Mouse (Mus musculus) stomach, embryonic 15.5 days (tissue): ENCODE measurements at regions not wholly inside any gene's neighbourhood (a gene's known extent, or its start where the extent isn't known, plus 50 kb on each side); places are given as distances from the start of the nearest gene placed in this dataset.

Experiments
- ATAC-seq: fragments of 200-750 bp; cut with Nextera tagmentation; 2 replicates; pipeline ENCODE4 v1.8.0; 2017; ENCODE audit warnings: low read depth, moderate number of reproducible peaks, moderate TSS enrichment; ENCODE audit not compliant: insufficient read depth, low FRiP score
- H3K27ac ChIP-seq: fragments of 300-500 bp; sonication (generic); 2 replicates; pipeline ENCODE4 v1.5.1; 2015; ENCODE audit warnings: mild to moderate bottlenecking, inconsistent platforms
- H3K27me3 ChIP-seq: fragments of 300-500 bp; sonication (generic); replicated peaks from 2 replicates; pipeline ENCODE4 v1.6.1; 2015; ENCODE audit warnings: inconsistent platforms
- H3K36me3 ChIP-seq: fragments of 300-500 bp; sonication (generic); 2 replicates; pipeline ENCODE4 v1.6.1; 2015; ENCODE audit warnings: inconsistent platforms
- H3K4me1 ChIP-seq: fragments of 300-500 bp; sonication (generic); 2 replicates; pipeline ENCODE4 v1.6.1; 2015; ENCODE audit warnings: inconsistent platforms
- H3K4me2 ChIP-seq: fragments of 300-500 bp; sonication (generic); 2 replicates; pipeline ENCODE4 v1.6.1; 2015; ENCODE audit warnings: mild to moderate bottlenecking, inconsistent platforms
- H3K4me3 ChIP-seq: fragments of 300-500 bp; sonication (generic); replicated peaks from 2 replicates; pipeline ENCODE4 v1.5.1; 2015; ENCODE audit warnings: inconsistent platforms
- H3K9ac ChIP-seq: fragments of 300-500 bp; sonication (generic); 2 replicates; pipeline ENCODE4 v1.6.1; 2015; ENCODE audit warnings: inconsistent platforms
- H3K9me3 ChIP-seq: fragments of 300-500 bp; sonication (generic); 2 replicates; pipeline ENCODE4 v1.6.1; 2016; ENCODE audit warnings: inconsistent platforms
- WGBS: fragments of 180-500 bp; shearing (Covaris S2); methylation state at CpG from one replicate; pipeline ENCODE4 v1.1.7; 2015; 5-methylcytosine and 5-hydroxymethylcytosine counted together

GRCm38 (mm10) chr2:46315243-46315642 lies 1198.0 kb upstream of the Zeb2 start:
- H3K9ac ChIP-seq = no peak overlapping the region
- H3K4me3 ChIP-seq = no peak overlapping the region
- no peaks in the 10 kb centered on the region for H3K9me3 ChIP-seq
- WGBS = 89% methylated on average over 3 of the region's 3 CpGs
- no peak for ATAC-seq
- no peaks in the 10 kb centered on the region for H3K27me3 ChIP-seq
- no peak overlapping the region for H3K4me2 ChIP-seq
- H3K4me1 ChIP-seq = no peaks in the 10 kb centered on the region
- no peak overlapping the region for H3K27ac ChIP-seq
- H3K36me3 ChIP-seq = no peaks in the 10 kb centered on the region

GRCm38 (mm10) chr2:46307582-46308153 lies 1190.5 kb upstream of the Zeb2 start:
- H3K4me2 ChIP-seq = no peak overlapping the region
- H3K27ac ChIP-seq = no peak overlapping the region
- H3K4me3 ChIP-seq = no peak overlapping the region
- no peak for ATAC-seq
- H3K27me3 ChIP-seq = no peaks in the 10 kb centered on the region
- H3K36me3 ChIP-seq = no peaks in the 10 kb centered on the region
- H3K9ac ChIP-seq = no peak overlapping the region
- no peaks in the 10 kb centered on the region for H3K4me1 ChIP-seq
- WGBS = 90% methylated on average over 2 of the region's 2 CpGs
- H3K9me3 ChIP-seq = no peaks in the 10 kb centered on the region

- no peaks in the 10 kb centered on the region for H3K27me3 ChIP-seq
- no peak overlapping the region for H3K27ac ChIP-seq
- no peaks in the 10 kb centered on the region for H3K9me3 ChIP-seq
- no peak overlapping the region for H3K4me2 ChIP-seq
- H3K4me1 ChIP-seq = no peaks in the 10 kb centered on the region
- no peak overlapping the region for H3K9ac ChIP-seq
- no peak overlapping the region for H3K4me3 ChIP-seq
- WGBS = 71% methylated on average over 1 of the region's 1 CpGs
- no peaks in the 10 kb centered on the region for H3K36me3 ChIP-seq
- ATAC-seq = no peak
Measured at GRCm38 (mm10) chr2:46302627-46303026, 1185.4 kb upstream of the Zeb2 start.

DNA sequence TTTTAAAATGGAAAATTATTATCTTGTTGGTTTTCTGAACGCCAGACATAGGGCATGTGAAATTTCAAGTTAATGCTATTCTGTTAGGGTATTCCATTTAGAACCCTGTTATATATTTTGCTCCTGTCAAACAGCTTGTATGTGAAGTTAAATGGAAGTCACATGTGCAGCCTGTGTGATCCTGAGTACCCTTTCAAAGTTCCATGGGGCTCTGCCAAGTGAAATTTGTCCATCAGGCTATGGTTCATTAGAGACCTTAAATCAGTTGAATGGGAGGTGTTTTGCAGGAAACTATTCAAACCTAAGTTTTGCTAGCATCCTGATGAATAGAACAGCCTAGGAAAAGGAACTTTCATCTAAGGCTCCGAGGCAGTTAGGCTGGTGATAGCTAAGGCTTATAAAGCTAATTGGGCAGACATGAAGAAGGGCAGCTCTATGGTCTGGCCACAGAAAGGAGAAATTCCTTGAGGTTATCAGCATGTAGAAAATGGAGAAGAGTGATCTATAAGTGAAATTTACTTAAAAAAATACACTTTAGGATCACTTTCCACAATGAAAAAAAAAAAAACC lies 1180.2 kb upstream of the Zeb2 start:
- ATAC-seq = no peak
- Histone ChIP-seq H3K4me3 (no peak overlapping the region), H3K27ac (no peak overlapping the region), H3K4me2 (no peak overlapping the region), H3K9me3 (no peaks in the 10 kb centered on the region), H3K27me3 (no peaks in the 10 kb centered on the region), H3K36me3 (no peaks in the 10 kb centered on the region), H3K4me1 (no peaks in the 10 kb centered on the region), H3K9ac (no peak overlapping the region)
- WGBS = 70% methylated on average over 2 of the region's 2 CpGs

DNA sequence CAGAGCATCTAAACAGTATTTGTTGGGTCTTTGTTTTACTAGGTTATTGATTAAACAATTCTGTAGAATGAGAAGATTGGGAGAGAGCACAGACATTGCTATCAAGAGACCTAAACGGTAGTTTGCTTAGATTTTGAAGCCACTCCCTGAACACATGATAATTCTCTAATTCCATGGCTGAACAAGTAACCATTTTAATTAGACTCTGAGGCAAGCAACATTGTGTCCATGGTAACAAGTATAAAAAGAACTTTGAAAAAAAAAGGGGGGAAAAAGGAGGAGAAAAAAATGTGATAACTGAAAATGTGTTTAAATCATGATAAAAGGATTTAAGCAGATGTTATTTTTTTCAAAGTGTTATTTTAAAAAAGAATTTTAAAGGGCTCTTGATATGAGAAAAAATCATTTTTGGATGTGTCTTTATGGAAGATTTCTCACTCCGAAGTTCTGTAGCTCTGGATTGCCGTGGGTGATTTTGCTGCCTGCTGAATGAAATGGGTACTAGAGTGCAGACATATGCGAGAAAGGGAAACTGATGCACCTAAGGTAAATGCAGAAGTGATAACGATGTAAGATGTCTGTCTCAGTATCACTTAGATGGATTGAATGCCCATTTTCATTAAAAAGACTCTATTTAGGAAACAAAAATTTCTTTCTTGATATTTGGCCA lies 1166.9 kb upstream of the Zeb2 start:
- no peaks in the 10 kb centered on the region for H3K27me3 ChIP-seq
- no peak for ATAC-seq
- 78% methylated on average over 5 of the region's 5 CpGs for WGBS
- no peak overlapping the region for H3K4me3 ChIP-seq
- H3K27ac ChIP-seq = no peak overlapping the region
- H3K4me2 ChIP-seq = no peak overlapping the region
- H3K9ac ChIP-seq = no peak overlapping the region
- no peaks in the 10 kb centered on the region for H3K9me3 ChIP-seq
- H3K4me1 ChIP-seq = no peaks in the 10 kb centered on the region
- no peaks in the 10 kb centered on the region for H3K36me3 ChIP-seq

GRCm38 (mm10) chr2:46280822-46281221 lies 1163.6 kb upstream of the Zeb2 start:
- Histone ChIP-seq H3K9ac (no peak overlapping the region), H3K4me3 (no peak overlapping the region), H3K4me2 (no peak overlapping the region), H3K9me3 (no peaks in the 10 kb centered on the region), H3K27ac (no peak overlapping the region), H3K4me1 (no peaks in the 10 kb centered on the region), H3K27me3 (no peaks in the 10 kb centered on the region), H3K36me3 (no peaks in the 10 kb centered on the region)
- 75% methylated on average over 2 of the region's 2 CpGs for WGBS
- no peak for ATAC-seq

- 94% methylated on average over 1 of the region's 1 CpGs for WGBS
Measured at GRCm38 (mm10) chr2:46261618-46262017, 1144.4 kb upstream of the Zeb2 start.

GRCm38 (mm10) chr2:46251562-46251961 lies 1134.4 kb upstream of the Zeb2 start:
- Histone ChIP-seq H3K27ac (no peak overlapping the region), H3K9me3 (no peaks in the 10 kb centered on the region), H3K4me2 (no peak overlapping the region), H3K36me3 (no peaks in the 10 kb centered on the region), H3K27me3 (no peaks in the 10 kb centered on the region), H3K9ac (no peak overlapping the region), H3K4me1 (no peaks in the 10 kb centered on the region), H3K4me3 (no peak overlapping the region)
- no peak for ATAC-seq
- 88% methylated on average over 7 of the region's 7 CpGs for whole genome bisulfite sequencing

More at GRCm38 (mm10) chr2:46261618-46262017, 1144.4 kb upstream of the Zeb2 start:
- Histone ChIP-seq H3K4me3 (no peak overlapping the region), H3K27ac (no peak overlapping the region), H3K36me3 (no peaks in the 10 kb centered on the region), H3K4me1 (no peaks in the 10 kb centered on the region), H3K27me3 (no peaks in the 10 kb centered on the region), H3K4me2 (no peak overlapping the region), H3K9me3 (no peaks in the 10 kb centered on the region), H3K9ac (no peak overlapping the region)
- ATAC-seq = no peak

DNA sequence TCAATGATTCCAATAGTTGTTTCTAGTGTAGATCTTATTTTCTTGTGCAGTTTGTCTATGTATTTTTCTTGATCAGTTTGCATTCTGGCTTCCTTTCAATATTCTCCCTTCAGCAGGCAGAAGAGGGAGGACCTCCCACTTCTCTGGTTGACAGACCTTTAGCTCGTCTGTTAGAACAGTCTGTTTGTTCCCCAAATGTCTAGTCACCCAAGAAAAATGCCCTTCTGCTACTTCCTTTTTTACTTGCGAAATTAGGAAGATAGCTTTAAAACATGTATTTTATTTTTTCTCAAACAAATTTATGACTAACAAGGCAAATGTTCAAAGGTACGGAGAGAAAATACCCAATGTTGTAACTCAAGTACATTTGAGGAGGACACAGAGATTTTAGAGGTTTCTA lies 1128.5 kb upstream of the Zeb2 start:
- no peaks in the 10 kb centered on the region for H3K4me1 ChIP-seq
- ATAC-seq = no peak
- no peaks in the 10 kb centered on the region for H3K27me3 ChIP-seq
- H3K9ac ChIP-seq = no peak overlapping the region
- no peaks in the 10 kb centered on the region for H3K9me3 ChIP-seq
- H3K4me3 ChIP-seq = no peak overlapping the region
- no peak overlapping the region for H3K4me2 ChIP-seq
- H3K36me3 ChIP-seq = no peaks in the 10 kb centered on the region
- 59% methylated on average over 3 of the region's 3 CpGs for WGBS
- H3K27ac ChIP-seq = no peak overlapping the region

DNA sequence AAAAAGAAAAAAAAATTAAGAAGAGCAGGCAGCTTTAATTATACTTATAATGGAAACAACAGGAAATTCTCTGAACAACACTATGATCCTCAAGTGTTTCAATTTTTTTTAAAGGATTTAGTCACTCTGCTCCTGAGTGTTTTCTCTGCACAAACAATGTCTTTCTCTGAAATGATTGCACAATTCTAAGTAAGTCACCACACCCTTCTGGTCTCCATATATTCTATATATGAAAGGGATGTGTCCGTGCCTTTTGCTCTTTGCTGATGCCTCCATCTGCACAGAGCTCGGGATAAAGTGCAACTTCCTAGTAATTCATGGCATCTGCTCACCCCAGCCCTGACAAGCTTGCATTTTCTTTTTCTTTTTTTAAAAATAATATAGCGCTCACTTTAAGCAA lies 1127.5 kb upstream of the Zeb2 start:
- H3K9me3 ChIP-seq = no peaks in the 10 kb centered on the region
- no peak overlapping the region for H3K27ac ChIP-seq
- H3K27me3 ChIP-seq = no peaks in the 10 kb centered on the region
- no peak for ATAC-seq
- H3K4me2 ChIP-seq = no peak overlapping the region
- no peaks in the 10 kb centered on the region for H3K4me1 ChIP-seq
- no peak overlapping the region for H3K4me3 ChIP-seq
- 74% methylated on average over 3 of the region's 3 CpGs for whole genome bisulfite sequencing
- H3K36me3 ChIP-seq = no peaks in the 10 kb centered on the region
- H3K9ac ChIP-seq = no peak overlapping the region

DNA sequence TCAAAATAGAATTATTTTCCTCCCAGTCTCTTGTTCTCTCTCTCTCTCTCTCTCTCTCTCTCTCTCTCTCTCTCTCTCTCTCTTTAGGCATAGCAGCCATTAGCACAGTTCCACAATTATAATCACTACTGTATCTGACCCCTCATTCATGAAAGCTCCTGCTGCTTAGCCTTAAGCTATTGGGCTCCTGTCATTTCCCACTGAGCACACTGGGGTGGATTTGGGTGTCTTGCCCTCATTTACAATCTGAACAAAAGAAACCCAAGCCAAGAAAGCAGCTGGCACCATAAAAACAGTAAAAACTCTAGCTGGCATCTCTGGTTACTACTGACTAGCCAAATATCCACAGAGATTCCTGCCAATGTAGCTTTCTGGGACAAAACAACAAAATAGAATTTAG lies 1125.6 kb upstream of the Zeb2 start:
- Histone ChIP-seq H3K36me3 (no peaks in the 10 kb centered on the region), H3K4me3 (no peak overlapping the region), H3K9ac (no peak overlapping the region), H3K27ac (no peak overlapping the region), H3K27me3 (no peaks in the 10 kb centered on the region), H3K9me3 (no peaks in the 10 kb centered on the region), H3K4me2 (no peak overlapping the region), H3K4me1 (no peaks in the 10 kb centered on the region)
- ATAC-seq = no peak

GRCm38 (mm10) chr2:46239874-46240273 lies 1122.7 kb upstream of the Zeb2 start:
- no peaks in the 10 kb centered on the region for H3K4me1 ChIP-seq
- H3K4me2 ChIP-seq = no peak overlapping the region
- no peaks in the 10 kb centered on the region for H3K36me3 ChIP-seq
- no peak overlapping the region for H3K4me3 ChIP-seq
- no peak overlapping the region for H3K27ac ChIP-seq
- WGBS = 54% methylated on average over 4 of the region's 4 CpGs
- no peaks in the 10 kb centered on the region for H3K27me3 ChIP-seq
- ATAC-seq = no peak
- H3K9me3 ChIP-seq = no peaks in the 10 kb centered on the region
- no peak overlapping the region for H3K9ac ChIP-seq
